Mouse (Mus musculus): ENCODE results near the gene Naa15. TPM values are rescaled to one million over a fixed set of nuclear protein-coding genes. Genes with fewer than 3 reads are reported as not detected.
A peak's percentile ranks its signal among the peaks of the same experiment; 100 is the strongest.

Gene Naa15
- total and polyA plus RNA-seq, 2 experiments from 2014 or later, result 21.2 to 23.6 TPM

DNA sequence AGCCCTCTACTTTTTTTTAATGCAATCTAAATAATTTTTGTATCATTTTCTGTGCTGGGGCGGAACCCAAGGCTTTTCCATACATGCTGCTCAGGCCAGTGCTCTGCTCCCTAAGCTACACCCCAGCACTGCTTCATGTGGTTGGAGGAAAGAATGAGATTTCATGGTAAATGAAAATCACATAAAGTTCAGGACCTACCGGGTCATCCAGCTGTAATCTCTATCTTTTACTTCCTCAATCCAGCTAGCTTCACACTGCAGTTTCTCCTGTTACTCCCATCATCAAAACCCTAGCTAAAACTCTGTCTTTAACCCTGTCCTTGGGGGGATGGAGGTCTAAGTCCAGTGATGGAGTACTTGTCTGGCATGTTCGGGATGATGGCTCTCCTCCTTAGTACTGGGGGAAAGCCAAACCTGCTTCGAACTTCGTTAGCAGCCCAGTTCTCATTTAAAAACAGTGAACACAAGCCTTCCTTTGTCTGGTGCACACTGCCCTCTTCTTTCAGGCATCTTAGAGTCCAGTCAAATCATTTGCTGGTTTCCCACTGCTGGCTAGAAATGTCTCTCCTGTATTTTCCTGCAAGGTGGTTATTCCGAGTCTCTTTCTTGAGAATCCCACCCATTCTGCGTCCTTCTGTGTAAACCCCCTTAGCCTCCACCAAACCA is 75.3 kb downstream of the Naa15 start:
- DNase-seq (ENCODE audit: low spot score), result no peak
- Histone ChIP-seq H3K4me1 (ENCODE audit: control insufficient read depth, insufficient read depth) (peaks cover 5% of the 10 kb centered on the region), H3K27ac (ENCODE audit: low read depth) (no peak overlapping the region), H3K27me3 (ENCODE audit: control insufficient read depth, insufficient read depth, low read length) (no peaks in the 10 kb centered on the region), H3K4me2 (ENCODE audit: low read depth, low read length) (no peak overlapping the region), H3K9ac (replicated peaks; ENCODE audit: low read depth, low read length) (no peak overlapping the region), H3K4me3 (ENCODE audit: low read depth, low read length) (no peak overlapping the region), H3K9me3 (replicated peaks; ENCODE audit: control insufficient read depth, low read length) (no peaks in the 10 kb centered on the region), H3K36me3 (replicated peaks; ENCODE audit: control insufficient read depth, insufficient read depth, low read length) (peaks cover 12% of the 10 kb centered on the region)
- no peak for TF ChIP-seq CTCF (IDR thresholded peaks at IDR 0.05; ENCODE audit: low read depth)
- no peak for TF ChIP-seq EP300 (IDR thresholded peaks at IDR 0.05; ENCODE audit: low read depth)
- WGBS, result 87% methylated on average over 7 of the region's 7 CpGs
- ATAC-seq (ENCODE audit: insufficient read depth, low read depth), result no peak

DNA sequence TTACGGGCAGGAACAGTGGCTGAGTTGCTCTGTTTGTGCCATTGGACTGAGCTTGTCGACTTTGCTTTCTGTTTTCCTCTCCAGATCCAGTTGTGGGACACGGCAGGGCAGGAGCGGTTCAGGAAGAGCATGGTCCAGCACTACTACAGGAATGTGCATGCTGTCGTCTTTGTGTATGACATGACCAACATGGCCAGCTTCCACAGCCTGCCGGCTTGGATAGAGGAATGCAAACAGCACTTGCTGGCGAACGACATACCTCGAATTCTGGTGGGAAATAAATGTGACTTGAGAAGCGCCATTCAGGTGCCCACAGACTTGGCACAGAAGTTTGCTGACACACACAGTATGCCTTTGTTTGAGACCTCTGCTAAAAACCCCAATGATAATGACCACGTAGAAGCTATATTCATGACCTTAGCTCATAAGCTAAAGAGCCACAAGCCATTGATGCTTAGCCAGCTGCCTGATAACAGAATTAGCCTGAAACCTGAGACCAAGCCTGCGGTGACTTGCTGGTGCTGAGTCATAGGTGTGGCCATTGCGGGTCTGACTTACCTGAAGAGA is 78.4 kb downstream of the Naa15 start:
- no peaks in the 10 kb centered on the region for H3K9me3 ChIP-seq (replicated peaks; ENCODE audit: control insufficient read depth, low read length)
- ATAC-seq (ENCODE audit: insufficient read depth, low read depth) (peak; percentile 85), DNase-seq (ENCODE audit: low spot score) (peak; percentile 16)
- H3K27ac ChIP-seq (ENCODE audit: low read depth), result peak overlapping the region; percentile 40
- TF ChIP-seq CTCF (IDR thresholded peaks at IDR 0.05; ENCODE audit: low read depth) (no peak), EP300 (IDR thresholded peaks at IDR 0.05; ENCODE audit: low read depth) (no peak)
- no peak overlapping the region for H3K9ac ChIP-seq (replicated peaks; ENCODE audit: low read depth, low read length)
- no peak overlapping the region for H3K4me3 ChIP-seq (ENCODE audit: low read depth, low read length)
- WGBS, result 48% methylated on average over 13 of the region's 13 CpGs
- no peaks in the 10 kb centered on the region for H3K27me3 ChIP-seq (ENCODE audit: control insufficient read depth, insufficient read depth, low read length)
- H3K36me3 ChIP-seq (replicated peaks; ENCODE audit: control insufficient read depth, insufficient read depth, low read length), result peaks cover 12% of the 10 kb centered on the region
- no peaks in the 10 kb centered on the region; the same call in 1 of the 2 replicates for H3K4me1 ChIP-seq (ENCODE audit: control insufficient read depth, insufficient read depth)
- no peak overlapping the region for H3K4me2 ChIP-seq (ENCODE audit: low read depth, low read length)

DNA sequence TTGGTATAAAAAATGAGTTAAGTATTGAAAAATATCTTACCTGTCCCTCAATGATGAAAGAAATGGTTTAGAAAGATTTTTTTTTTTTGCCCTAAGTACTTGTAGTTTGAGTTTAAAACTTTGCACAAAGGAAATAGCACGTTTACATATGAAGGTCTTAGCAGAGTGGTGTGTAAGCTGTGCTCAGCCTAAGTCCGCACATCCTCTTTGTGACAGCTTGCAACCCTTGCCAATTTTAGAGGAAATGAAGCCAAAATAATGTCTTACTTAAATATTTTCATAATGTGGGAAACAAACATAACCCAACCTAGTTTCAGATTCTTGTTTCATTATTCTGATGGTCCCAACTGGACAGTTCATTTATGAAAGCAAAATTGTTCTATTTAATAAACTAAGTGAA is 79.5 kb downstream of the Naa15 start:
- Histone ChIP-seq H3K4me3 (ENCODE audit: low read depth, low read length) (no peak overlapping the region), H3K4me1 (ENCODE audit: control insufficient read depth, insufficient read depth) (no peaks in the 10 kb centered on the region; the same call in 1 of the 2 replicates), H3K27ac (ENCODE audit: low read depth) (no peak overlapping the region), H3K27me3 (ENCODE audit: control insufficient read depth, insufficient read depth, low read length) (no peaks in the 10 kb centered on the region), H3K36me3 (replicated peaks; ENCODE audit: control insufficient read depth, insufficient read depth, low read length) (peaks cover 12% of the 10 kb centered on the region), H3K9me3 (replicated peaks; ENCODE audit: control insufficient read depth, low read length) (no peaks in the 10 kb centered on the region), H3K4me2 (ENCODE audit: low read depth, low read length) (no peak overlapping the region), H3K9ac (replicated peaks; ENCODE audit: low read depth, low read length) (no peak overlapping the region)
- no peak for TF ChIP-seq CTCF (IDR thresholded peaks at IDR 0.05; ENCODE audit: low read depth)
- TF ChIP-seq EP300 (IDR thresholded peaks at IDR 0.05; ENCODE audit: low read depth), result no peak
- ATAC-seq (ENCODE audit: insufficient read depth, low read depth) (no peak), DNase-seq (ENCODE audit: low spot score) (no peak)
- 77% methylated on average over 2 of the region's 2 CpGs for WGBS

DNA sequence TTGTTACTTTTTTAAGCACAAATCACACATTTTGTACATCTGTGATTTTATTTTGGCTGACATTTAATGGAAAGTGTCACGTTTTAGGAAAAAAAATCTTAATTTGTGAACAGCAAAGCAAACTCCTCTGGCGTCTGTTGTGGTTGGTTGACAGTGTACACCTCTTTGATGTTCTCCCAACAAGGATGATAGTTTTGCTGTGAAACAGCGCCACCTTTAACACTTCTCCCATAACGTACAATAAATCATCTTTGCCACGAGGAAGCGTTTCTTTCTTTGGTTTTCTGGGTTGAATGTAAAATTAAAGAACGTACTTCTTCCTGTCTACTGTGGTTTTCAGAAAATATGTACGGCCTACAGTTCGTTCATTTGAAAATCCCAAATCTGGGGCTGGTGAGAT is 80.7 kb downstream of the Naa15 start:
- H3K27me3 ChIP-seq (ENCODE audit: control insufficient read depth, insufficient read depth, low read length), result no peaks in the 10 kb centered on the region
- no peaks in the 10 kb centered on the region for H3K9me3 ChIP-seq (replicated peaks; ENCODE audit: control insufficient read depth, low read length)
- ATAC-seq (ENCODE audit: insufficient read depth, low read depth) (no peak), DNase-seq (ENCODE audit: low spot score) (no peak)
- peaks cover 12% of the 10 kb centered on the region for H3K36me3 ChIP-seq (replicated peaks; ENCODE audit: control insufficient read depth, insufficient read depth, low read length)
- H3K4me3 ChIP-seq (ENCODE audit: low read depth, low read length), result no peak overlapping the region
- no peak overlapping the region for H3K4me2 ChIP-seq (ENCODE audit: low read depth, low read length)
- no peaks in the 10 kb centered on the region; the same call in 1 of the 2 replicates for H3K4me1 ChIP-seq (ENCODE audit: control insufficient read depth, insufficient read depth)
- WGBS, result 90% methylated on average over 9 of the region's 9 CpGs
- TF ChIP-seq CTCF (IDR thresholded peaks at IDR 0.05; ENCODE audit: low read depth) (no peak), EP300 (IDR thresholded peaks at IDR 0.05; ENCODE audit: low read depth) (no peak)
- H3K27ac ChIP-seq (ENCODE audit: low read depth), result no peak overlapping the region
- H3K9ac ChIP-seq (replicated peaks; ENCODE audit: low read depth, low read length), result no peak overlapping the region

DNA sequence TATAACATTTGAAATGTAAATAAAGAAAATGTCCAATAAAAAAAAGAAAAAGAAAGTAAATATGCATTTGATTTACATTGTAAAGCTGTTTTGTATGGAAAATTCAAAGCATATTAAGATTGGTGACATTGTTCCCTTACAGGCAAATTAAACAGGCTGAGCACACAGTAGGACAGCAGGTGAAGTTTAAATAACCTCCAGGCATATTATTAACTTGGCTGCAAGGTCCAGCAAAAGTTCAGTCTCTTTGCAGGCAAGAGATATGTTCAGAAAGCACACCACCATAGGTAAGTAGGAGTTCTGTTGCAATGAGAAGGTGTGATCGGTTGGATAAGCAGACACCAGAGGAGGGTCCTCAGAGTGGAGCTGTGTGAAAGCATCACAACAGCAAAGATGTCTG is 83.0 kb downstream of the Naa15 start:
- Histone ChIP-seq H3K9ac (replicated peaks; ENCODE audit: low read depth, low read length) (no peak overlapping the region), H3K27me3 (ENCODE audit: control insufficient read depth, insufficient read depth, low read length) (no peaks in the 10 kb centered on the region), H3K27ac (ENCODE audit: low read depth) (no peak overlapping the region), H3K9me3 (replicated peaks; ENCODE audit: control insufficient read depth, low read length) (no peaks in the 10 kb centered on the region), H3K4me2 (ENCODE audit: low read depth, low read length) (no peak overlapping the region), H3K36me3 (replicated peaks; ENCODE audit: control insufficient read depth, insufficient read depth, low read length) (peaks cover 12% of the 10 kb centered on the region), H3K4me3 (ENCODE audit: low read depth, low read length) (no peak overlapping the region), H3K4me1 (ENCODE audit: control insufficient read depth, insufficient read depth) (no peaks in the 10 kb centered on the region; the same call in 1 of the 2 replicates)
- WGBS, result 94% methylated on average over 1 of the region's 1 CpGs
- ATAC-seq (ENCODE audit: insufficient read depth, low read depth) (no peak), DNase-seq (ENCODE audit: low spot score) (no peak)
- TF ChIP-seq EP300 (IDR thresholded peaks at IDR 0.05; ENCODE audit: low read depth) (no peak), CTCF (IDR thresholded peaks at IDR 0.05; ENCODE audit: low read depth) (no peak)

All from heart, postnatal 0 days (tissue).